Mouse (Mus musculus) brain, embryonic 14.5 days (tissue): Measurements from ENCODE around the gene Gria3.

Experiments
- CTCF ChIP-seq: fragments of 200-500 bp; IDR thresholded peaks from 2 replicates; pipeline ENCODE4 v1.5.1; 2012; ENCODE audit warnings: inconsistent platforms, mild to moderate bottlenecking, moderate library complexity, borderline replicate concordance; ENCODE audit not compliant: insufficient read depth, insufficient read length; ENCODE audit errors: extremely low read depth
- POLR2A ChIP-seq: fragments of 200-500 bp; IDR thresholded peaks from 2 replicates; pipeline ENCODE4 v1.6.1; 2012; ENCODE audit warnings: mild to moderate bottlenecking, inconsistent platforms, borderline replicate concordance; ENCODE audit not compliant: poor library complexity, insufficient read depth, insufficient read length, severe bottlenecking; ENCODE audit errors: extremely low read depth

DNA sequence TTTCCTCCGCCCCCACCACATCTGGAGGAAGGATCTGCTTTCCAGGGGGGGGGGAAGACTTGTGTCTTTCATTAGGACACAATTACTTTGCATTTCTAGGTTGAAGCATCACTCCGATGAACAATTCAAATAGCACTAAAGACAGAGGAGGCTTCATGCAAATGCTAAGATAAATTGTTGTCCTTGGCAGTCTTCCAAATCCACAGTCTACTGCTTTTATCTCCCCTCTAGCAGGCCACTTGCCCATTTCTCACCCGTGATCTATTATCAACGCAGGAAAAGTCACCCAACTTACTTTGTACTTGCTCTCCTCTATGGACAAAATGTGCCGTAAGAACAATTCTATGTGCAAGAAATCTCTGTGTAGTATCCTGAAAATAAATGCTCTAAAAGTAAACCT lies 178.1 kb downstream of the Gria3 start:
- TF ChIP-seq CTCF (no peak), POLR2A (no peak)
